8 mouse cellular contexts compared by ENCODE assay signal in genomic region chr8:25389371-25389855, GRCm38 (mm10).
DNase-seq lines count a peak whose midpoint lies in the region; ATAC-seq and TF ChIP-seq lines count a peak whose summit lies in the region.

No protein-coding gene starts in this region.

- H3K27me3 ChIP-seq in kidney, adult 2 months (replicated peaks; ENCODE audit: control insufficient read depth, insufficient read depth, low read length), result no peaks in the 10 kb centered on the region
- no peaks in the 10 kb centered on the region for H3K27me3 ChIP-seq in cerebellum, adult 2 months (ENCODE audit: control insufficient read depth, insufficient read depth, low read length)
- peaks cover 4% of the 10 kb centered on the region; the same call in 1 of the 2 replicates for H3K27me3 ChIP-seq in midbrain, embryonic 13.5 days

- no peak; the same call in none of the 2 replicates for ATAC-seq in midbrain, embryonic 13.5 days
- ATAC-seq in granulocyte monocyte progenitor cell, adult 5-6 weeks (replicated peaks; ENCODE audit: poor library complexity, severe bottlenecking), result no peak

- no peaks in the 10 kb centered on the region for H3K36me3 ChIP-seq in kidney, adult 2 months (ENCODE audit: control insufficient read depth, insufficient read depth, low read length)
- no peaks in the 10 kb centered on the region for H3K36me3 ChIP-seq in midbrain, embryonic 13.5 days

- H3K9me3 ChIP-seq in midbrain, embryonic 13.5 days, result no peaks in the 10 kb centered on the region

- H3K4me1 ChIP-seq in kidney, adult 2 months (ENCODE audit: control insufficient read depth, insufficient read depth, low read length), result no peaks in the 10 kb centered on the region
- H3K4me1 ChIP-seq in cerebellum, adult 2 months (ENCODE audit: control insufficient read depth, insufficient read depth, low read length), result peaks cover 13% of the 10 kb centered on the region
- peaks cover 45% of the 10 kb centered on the region for H3K4me1 ChIP-seq in midbrain, embryonic 13.5 days (replicated peaks)

- H3K4me2 ChIP-seq in midbrain, embryonic 13.5 days (replicated peaks), result peak overlapping the region; percentile 15; the same call in 1 of the 2 replicates

- H3K4me3 ChIP-seq in kidney, adult 2 months (ENCODE audit: insufficient read depth, low read depth, low read length), result no peak overlapping the region
- no peak overlapping the region for H3K4me3 ChIP-seq in cerebellum, adult 2 months (replicated peaks; ENCODE audit: insufficient read depth, low read depth, low read length)
- H3K4me3 ChIP-seq in midbrain, embryonic 13.5 days (replicated peaks), result no peak overlapping the region

- no peak overlapping the region for H3K27ac ChIP-seq in kidney, adult 2 months (ENCODE audit: insufficient read depth, low read depth, low read length)
- H3K27ac ChIP-seq in cerebellum, adult 2 months (ENCODE audit: insufficient read depth, low read length), result peak overlapping the region; percentile 58
- H3K27ac ChIP-seq in midbrain, embryonic 13.5 days, result peak overlapping the region; percentile 64

- no peak for TF ChIP-seq POLR2A in kidney, adult 2 months (IDR thresholded peaks at IDR 0.05; ENCODE audit: low read depth, low read length)
- TF ChIP-seq POLR2A in cerebellum, adult 2 months (IDR thresholded peaks at IDR 0.05; ENCODE audit: borderline replicate concordance, insufficient read depth, low read length), result no peak

- WGBS in kidney, adult 2 months, result 42% methylated on average over 10 of the region's 10 CpGs
- WGBS in cerebellum, adult 2 months, result 5% methylated on average over 10 of the region's 10 CpGs
- WGBS in midbrain, embryonic 13.5 days, result 24% methylated on average over 10 of the region's 10 CpGs

- no peak for TF ChIP-seq CTCF in kidney, adult 2 months (conservative IDR thresholded peaks at IDR 0.05; ENCODE audit: insufficient read depth, insufficient read length, low read depth, low read length)
- no peak for TF ChIP-seq CTCF in cerebellum, adult 2 months (IDR thresholded peaks at IDR 0.05; ENCODE audit: borderline replicate concordance, insufficient read depth, low read depth, low read length)

- H3K9ac ChIP-seq in midbrain, embryonic 13.5 days (replicated peaks), result peak overlapping the region; percentile 36; the same call in 1 of the 2 replicates

- DNase-seq in kidney, adult 2 months, result peak; percentile 51
- no peak for DNase-seq in kidney, postnatal 4 days
- peak; percentile 73 to 76 for DNase-seq in cerebellum, adult 2 months
- peak; percentile 27 for DNase-seq in gastrocnemius, adult 18-20 months (ENCODE audit: low spot score)
- DNase-seq in kidney, postnatal 36 days, result peak; percentile 36 to 52
- DNase-seq in urinary bladder, postnatal 25 days (ENCODE audit: low spot score), result no peak

Comparison
In these comparisons a context has a peak if more than half of its experiments do, and no peak if none do; other contexts are left out.
1. DNase-seq: peak in kidney, adult 2 months (single experiment), cerebellum, adult 2 months (2 of 2), gastrocnemius, adult 18-20 months (single experiment) and kidney, postnatal 36 days (2 of 2); none in kidney, postnatal 4 days (0 of 2) and urinary bladder, postnatal 25 days (single experiment).